Mouse (Mus musculus): Measurements from ENCODE around the gene Cry2. TPM values are rescaled to one million over a fixed set of nuclear protein-coding genes. Genes with fewer than 3 reads are reported as not detected.

Cry2 gene
- polyA plus RNA-seq, 1 experiment from 2014 or later: 13.0 TPM

- DNase-seq (ENCODE audit: low spot score): no peak
These were observed 12.8 kb upstream of the Cry2 start for GRCm38 (mm10) chr2:92446656-92447055.

- DNase-seq (ENCODE audit: low spot score): no peak
These were observed 12.0 kb upstream of the Cry2 start for GRCm38 (mm10) chr2:92445890-92446289.

- no peak for DNase-seq (ENCODE audit: low spot score)
These were observed 10.5 kb upstream of the Cry2 start for GRCm38 (mm10) chr2:92444376-92444775.

- no peak for DNase-seq (ENCODE audit: low spot score)
These were observed 9.5 kb upstream of the Cry2 start for GRCm38 (mm10) chr2:92443313-92443712.

GRCm38 (mm10) chr2:92442419-92443001 is 8.7 kb upstream of the Cry2 start:
- peak; percentile 47 for DNase-seq (ENCODE audit: low spot score)

GRCm38 (mm10) chr2:92440432-92440831 is 6.6 kb upstream of the Cry2 start:
- no peak for DNase-seq (ENCODE audit: low spot score)

- DNase-seq (ENCODE audit: low spot score): no peak
These were observed 4.7 kb upstream of the Cry2 start for GRCm38 (mm10) chr2:92438567-92438966.

GRCm38 (mm10) chr2:92437875-92438274 is 4.0 kb upstream of the Cry2 start:
- peak; percentile 82 for DNase-seq (ENCODE audit: low spot score)

GRCm38 (mm10) chr2:92437366-92437765 is 3.5 kb upstream of the Cry2 start:
- DNase-seq (ENCODE audit: low spot score): no peak

- DNase-seq (ENCODE audit: low spot score): no peak
These were observed 1.2 kb upstream of the Cry2 start for GRCm38 (mm10) chr2:92435023-92435422.

- no peak for DNase-seq (ENCODE audit: low spot score)
These were observed 517 bp upstream of the Cry2 start for GRCm38 (mm10) chr2:92434375-92434745.

- DNase-seq (ENCODE audit: low spot score): no peak
These were observed 1.2 kb downstream of the Cry2 start for GRCm38 (mm10) chr2:92432299-92433295.

GRCm38 (mm10) chr2:92431611-92432179 is 2.1 kb downstream of the Cry2 start:
- no peak for DNase-seq (ENCODE audit: low spot score)

- no peak for DNase-seq (ENCODE audit: low spot score)
These were observed 2.9 kb downstream of the Cry2 start for GRCm38 (mm10) chr2:92430723-92431541.

- DNase-seq (ENCODE audit: low spot score): no peak
These were observed 3.8 kb downstream of the Cry2 start for GRCm38 (mm10) chr2:92430089-92430488.

- DNase-seq (ENCODE audit: low spot score): no peak
These were observed 6.0 kb downstream of the Cry2 start for GRCm38 (mm10) chr2:92427882-92428281.

- no peak for DNase-seq (ENCODE audit: low spot score)
These were observed 7.4 kb downstream of the Cry2 start for GRCm38 (mm10) chr2:92426426-92426825.

- no peak for DNase-seq (ENCODE audit: low spot score)
These were observed 8.5 kb downstream of the Cry2 start for GRCm38 (mm10) chr2:92425366-92425765.

GRCm38 (mm10) chr2:92424462-92425308 is 9.2 kb downstream of the Cry2 start:
- DNase-seq (ENCODE audit: low spot score): no peak

GRCm38 (mm10) chr2:92423702-92424461 is 10.0 kb downstream of the Cry2 start:
- no peak for DNase-seq (ENCODE audit: low spot score)

All from thymus, postnatal 0 days (tissue).